Mouse (Mus musculus): ENCODE data around the gene Camkv.

The Camkv gene

DNA sequence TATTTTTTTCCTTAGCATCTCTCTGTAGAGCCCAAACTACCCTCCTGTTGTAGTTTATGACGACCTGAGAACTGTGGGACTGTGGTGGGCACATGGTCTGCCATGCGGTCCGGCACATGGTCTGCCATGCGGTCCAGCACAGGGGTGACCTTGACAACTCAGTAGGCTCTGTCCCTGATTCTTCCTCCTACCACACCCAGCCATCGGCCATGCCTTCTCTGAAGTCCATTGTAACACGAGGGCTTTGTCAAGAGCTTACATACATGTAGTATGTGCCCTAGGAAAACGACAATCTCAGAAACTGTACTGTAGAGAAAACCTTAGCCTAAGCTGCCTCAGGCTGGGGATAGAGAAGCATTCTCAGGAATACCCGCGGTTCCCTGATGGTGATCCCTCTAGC, 29.2 kb downstream of the Camkv start:
- no peak for DNase-seq

DNA sequence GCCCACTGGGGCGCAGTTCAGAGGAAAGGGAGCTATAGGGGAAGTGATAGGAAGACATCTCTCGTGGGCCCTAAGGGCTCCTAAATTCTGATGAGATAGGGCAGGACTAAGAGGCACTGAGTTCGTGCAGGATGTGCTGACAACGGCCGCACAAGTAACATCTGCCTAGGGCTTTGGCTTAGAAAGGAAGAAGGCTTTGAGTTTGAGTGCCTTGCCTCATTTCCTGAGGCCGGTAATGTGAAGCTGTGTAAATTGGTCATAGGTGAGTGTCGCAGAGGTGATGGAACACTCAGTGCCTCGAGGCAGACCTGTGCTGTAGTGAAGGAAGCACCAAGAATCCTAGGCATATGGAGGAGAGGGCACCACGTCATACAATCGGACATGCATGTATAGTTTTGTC, 31.2 kb downstream of the Camkv start:
- no peak for DNase-seq

GRCm38 (mm10) chr9:107967437-107967836, 32.0 kb downstream of the Camkv start:
- no peak for DNase-seq

- DNase-seq = no peak
Observed at GRCm38 (mm10) chr9:107968531-107968930, 33.1 kb downstream of the Camkv start.

DNA sequence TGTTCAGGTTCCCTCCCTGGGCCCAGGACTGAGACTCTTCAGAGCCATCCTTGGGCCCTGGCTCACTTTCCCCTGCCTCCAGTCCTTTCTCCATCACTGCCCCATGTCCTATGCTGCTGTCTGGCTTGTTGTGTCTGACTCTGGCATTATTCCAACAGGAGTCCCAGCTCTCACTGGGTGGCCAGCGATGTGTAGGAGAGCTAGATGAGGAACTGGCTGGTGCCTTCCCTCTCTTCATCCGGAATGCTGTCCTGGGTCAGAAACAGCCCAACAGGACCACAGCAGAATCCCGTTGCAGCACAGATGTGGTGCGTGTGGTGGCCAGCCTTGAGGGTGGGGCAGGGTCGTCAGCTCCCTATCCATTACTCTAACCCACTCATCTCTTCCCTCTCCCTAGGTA, 34.8 kb downstream of the Camkv start:
- DNase-seq = no peak

GRCm38 (mm10) chr9:107971690-107972541, 36.4 kb downstream of the Camkv start:
- DNase-seq = no peak

- DNase-seq = no peak
Observed at GRCm38 (mm10) chr9:107974491-107975171, 39.2 kb downstream of the Camkv start.

- DNase-seq = no peak
Observed at GRCm38 (mm10) chr9:107975399-107976386, 40.2 kb downstream of the Camkv start, which contains the start of gene Uba7. Gene Uba7, plus strand, starts transcription at chr9:107975505.

GRCm38 (mm10) chr9:107978815-107979214, 43.3 kb downstream of the Camkv start:
- DNase-seq = no peak

DNA sequence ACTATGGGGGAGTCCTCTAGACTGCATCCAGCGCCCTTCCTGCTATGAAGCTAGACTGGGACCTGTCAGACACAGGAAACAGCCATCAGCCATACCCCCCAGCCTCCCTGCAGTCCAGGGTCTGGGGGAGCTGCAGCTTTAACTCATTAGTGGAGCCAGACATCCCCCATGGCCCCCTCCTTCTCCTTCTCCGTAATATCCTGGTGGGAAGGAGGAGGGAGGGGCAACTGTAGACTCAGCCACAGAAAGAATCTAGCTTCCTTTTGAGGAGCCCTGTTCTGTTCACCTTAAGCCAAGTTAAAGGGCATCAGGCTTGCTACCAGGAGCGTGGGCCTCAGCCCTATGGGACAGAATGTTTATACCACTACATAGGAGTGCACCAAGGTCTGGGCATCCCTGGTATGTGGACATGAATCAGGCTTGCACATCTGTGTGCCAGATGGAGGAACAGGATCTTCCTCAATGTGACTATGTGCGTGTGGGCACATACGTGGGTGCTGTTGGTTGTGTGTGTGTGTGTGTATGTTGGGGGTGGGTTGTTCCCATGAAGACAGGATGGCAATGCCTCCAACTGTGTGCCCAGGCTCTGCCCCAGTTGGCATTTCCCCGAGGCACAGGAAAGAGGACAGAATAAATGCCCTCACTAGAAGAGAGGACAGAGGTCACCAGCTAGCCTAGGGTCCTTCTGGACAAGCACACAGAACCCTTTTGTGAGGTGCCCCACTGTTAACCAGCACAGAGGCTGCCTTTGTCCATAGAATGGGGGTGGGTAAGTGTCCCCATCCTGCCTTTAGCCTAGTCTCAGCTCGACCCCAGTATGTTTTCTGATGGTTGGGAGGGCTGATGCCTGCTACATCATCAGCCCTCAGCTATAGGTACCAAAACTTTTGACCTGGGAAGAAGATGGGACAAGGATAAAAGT, 46.5 kb downstream of the Camkv start:
- no peak for DNase-seq

DNA sequence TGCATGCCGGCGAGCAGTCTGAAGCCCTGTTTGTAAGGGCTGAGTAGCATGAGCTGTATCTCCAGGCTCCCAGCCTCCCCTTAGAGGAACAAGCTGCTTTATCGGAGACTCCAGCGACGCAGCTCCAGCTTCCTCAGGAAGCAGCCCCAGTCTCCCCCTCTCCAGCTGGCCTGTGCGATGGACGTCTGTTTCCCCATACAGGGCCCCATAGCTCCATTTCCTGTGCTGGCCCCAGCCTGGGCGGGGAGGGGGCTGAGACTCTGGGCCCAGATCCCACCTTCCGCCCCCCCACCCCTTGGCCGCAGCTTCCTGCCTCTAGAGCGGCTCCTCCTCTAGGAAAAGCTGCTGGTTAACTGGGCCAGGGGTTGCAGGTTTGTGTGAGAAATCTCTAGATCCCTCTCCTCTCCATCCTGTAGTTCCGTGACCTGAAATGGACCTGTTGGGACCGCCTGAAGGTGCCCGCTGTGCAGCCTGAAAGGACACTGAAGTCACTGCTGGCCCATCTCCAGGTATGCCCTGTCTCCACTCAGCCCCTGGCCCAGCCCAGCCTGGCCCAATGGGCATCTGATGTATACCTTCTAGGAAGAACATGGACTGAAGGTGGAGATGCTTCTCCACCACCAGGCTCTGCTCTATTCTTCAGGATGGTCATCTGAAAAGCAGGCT, 47.3 kb downstream of the Camkv start, which contains the start of gene Gm20661:
Gene Gm20661, plus strand, starts transcription at position 378 of the 666 bp plus-strand sequence.
- no peak for DNase-seq

DNA sequence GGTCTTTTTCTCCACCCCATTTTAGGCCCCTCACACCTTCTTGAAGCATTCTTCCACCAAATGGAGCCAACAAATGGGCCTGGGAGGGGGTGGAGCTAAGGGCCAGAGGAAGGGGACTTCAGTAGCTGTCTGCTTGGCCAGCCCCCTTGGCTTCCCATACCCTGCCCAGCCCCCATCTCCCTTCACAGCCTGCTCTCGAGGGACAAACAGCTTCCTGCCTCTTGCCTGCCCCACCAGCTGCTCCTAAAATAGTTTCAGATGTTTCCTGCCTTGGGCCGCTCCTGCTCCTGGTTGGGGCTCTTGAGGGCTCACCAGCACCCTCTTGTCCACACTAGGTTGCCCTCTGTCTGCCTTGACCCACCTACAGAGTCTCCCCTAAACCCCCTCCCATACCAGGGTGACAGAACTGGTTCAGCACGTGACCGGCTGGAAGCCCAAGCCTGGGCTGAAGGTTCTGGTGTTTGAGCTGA, 48.0 kb downstream of the Camkv start:
- no peak for DNase-seq

GRCm38 (mm10) chr9:107984052-107984753, 48.7 kb downstream of the Camkv start:
- no peak for DNase-seq

DNA sequence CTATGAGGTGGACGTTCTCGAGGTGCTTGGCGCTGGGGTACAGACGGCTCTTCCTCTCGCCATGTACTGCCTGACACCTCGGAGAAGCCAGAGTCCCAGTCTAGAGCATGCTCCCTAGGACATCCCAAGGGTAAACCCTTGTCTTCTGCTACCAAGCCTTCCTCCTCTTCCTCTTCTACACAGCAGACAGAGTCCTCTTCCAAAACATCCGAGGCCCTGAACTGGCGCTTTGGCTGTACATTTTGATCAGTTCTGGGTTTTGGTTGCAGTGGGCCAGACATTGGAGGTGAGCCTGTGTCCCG, 49.2 kb downstream of the Camkv start:
- DNase-seq = no peak

DNA sequence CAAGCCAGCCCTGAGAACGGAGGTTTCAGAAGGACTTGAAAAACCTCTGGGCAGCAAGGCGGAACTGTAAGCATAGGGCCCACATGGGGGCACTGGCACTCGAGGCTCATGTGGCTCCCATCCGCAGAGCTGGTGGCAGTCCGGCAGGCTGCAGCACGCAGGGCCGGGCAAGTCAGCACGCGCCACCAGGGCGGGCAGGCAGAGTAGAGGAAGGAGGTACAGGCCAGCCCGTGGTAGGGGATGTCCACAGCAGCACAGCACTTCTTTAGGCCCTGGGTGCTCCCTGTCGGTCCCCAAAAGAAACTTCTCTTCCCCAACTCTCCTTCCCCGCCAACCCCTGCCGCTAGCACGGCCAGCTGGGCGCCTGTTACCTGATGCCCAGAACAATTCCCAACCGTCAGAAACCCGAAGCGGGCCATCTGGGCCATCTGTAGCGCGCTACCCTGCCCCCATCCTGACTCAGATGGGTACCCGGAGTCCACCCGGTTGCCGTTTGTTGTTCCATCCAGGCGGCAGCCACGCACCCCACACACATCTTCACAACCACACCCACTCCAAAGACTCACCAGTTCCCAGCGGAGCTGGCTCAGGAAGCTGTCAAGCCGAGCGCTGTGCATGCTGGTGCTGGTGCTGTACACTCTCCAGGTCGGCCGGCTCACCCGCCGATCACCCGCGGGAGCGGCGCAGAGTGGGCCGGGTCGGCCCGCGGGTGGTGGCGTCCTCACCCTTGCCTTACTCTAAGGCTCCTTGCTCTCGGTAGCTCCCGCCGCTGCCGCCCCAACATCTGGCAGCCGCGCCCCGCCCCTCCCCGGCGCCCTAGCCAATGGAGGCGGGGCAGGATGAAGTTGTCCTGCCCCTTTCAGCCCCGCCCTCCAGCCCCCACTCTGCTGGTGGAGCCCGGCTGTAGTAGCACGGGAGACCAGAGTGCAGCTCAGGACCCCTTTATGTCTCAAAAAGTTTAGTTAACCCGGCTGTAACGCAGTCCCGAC, 50.0 kb downstream of the Camkv start, which contains the start of gene Inka1:
Gene Inka1, minus strand, starts transcription at position 749 of the 989 bp plus-strand sequence.
- DNase-seq = peak; percentile 53 to 62

GRCm38 (mm10) chr9:107986376-107986775, 50.9 kb downstream of the Camkv start:
- peak; percentile 81 to 84 for DNase-seq

GRCm38 (mm10) chr9:107987950-107988349, 52.5 kb downstream of the Camkv start:
- DNase-seq = no peak

GRCm38 (mm10) chr9:107992197-107992596, 56.7 kb downstream of the Camkv start, which contains the start of gene Cdhr4:
Gene Cdhr4, plus strand, starts transcription at chr9:107992497.
- no peak for DNase-seq

DNA sequence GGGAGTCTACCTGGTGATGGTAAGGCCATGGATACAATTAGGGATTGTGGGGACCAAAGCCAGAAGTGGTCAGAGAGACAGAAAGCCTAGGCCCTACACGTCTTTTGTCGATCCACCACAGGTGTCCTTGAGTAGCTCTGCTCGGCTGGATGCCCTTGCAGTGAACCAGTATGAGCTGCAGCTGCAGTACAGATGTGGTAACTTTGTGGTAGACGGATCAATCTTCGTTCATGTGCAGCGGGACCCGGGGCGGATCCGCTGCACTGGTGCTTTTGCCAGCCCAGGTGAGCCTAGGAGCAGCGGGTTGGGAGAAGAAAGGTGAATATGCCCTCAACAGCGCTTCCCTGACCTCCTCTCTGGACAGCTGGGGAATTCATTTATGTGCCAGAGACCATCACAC, 57.5 kb downstream of the Camkv start:
- DNase-seq = no peak

Data from cerebellum, postnatal 36 days (tissue).